Mouse (Mus musculus): ENCODE results near the gene Olfr659. TPM values are rescaled to one million over a fixed set of nuclear protein-coding genes. Genes with fewer than 3 reads are reported as not detected.
A peak's percentile ranks its signal among the peaks of the same experiment; 100 is the strongest.

Gene Olfr659
- total RNA-seq (2021): not detected

DNA sequence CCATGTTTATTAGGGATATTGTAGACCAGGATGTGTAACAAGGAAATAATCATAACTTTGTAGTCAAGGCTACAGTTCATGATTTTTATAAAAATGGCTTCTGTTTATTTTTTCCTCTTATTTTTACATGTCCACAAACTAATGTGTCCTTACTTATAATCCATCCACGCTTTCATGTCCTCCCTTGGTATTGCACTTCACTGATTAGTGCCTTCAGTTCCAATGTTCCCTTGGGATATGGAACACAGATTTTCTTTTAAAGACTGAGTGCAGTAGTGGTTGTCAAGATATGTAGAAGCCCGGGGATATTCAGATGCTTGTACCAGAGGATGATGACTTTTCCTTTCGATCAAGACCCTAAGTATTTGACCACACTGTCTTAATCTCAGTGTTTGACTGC is at the start of gene Olfr659:
Gene Olfr659, plus strand, starts transcription at position 301 of the 400 bp plus-strand sequence.
- no peak for DNase-seq (ENCODE audit: low spot score in 2 of 2)
- intact Hi-C loops (cut with DNase I): no loop called here

DNA sequence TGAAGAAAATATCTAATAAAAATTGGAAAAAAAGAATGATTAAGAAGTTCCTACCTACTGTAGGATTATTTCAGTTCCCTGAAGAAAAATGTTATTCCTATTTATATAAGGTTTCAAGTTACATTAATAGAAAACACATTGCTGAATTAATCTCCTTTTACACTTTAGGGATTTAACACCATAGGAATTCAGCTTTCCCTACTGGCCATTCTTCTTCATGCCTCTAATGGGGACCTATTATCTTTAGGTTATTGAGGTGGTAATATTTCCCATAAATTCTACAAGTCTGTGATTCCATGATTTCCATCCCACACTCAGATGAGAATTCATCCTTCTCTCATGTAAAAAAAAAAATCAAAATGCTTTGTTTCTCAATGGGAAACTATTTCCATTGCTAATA is 42.1 kb upstream of the Olfr659 start, which contains the start of gene Olfr657:
Gene Olfr657, plus strand, starts transcription at position 301 of the 400 bp plus-strand sequence.
- intact Hi-C loops (cut with DNase I): no loop called here

DNA sequence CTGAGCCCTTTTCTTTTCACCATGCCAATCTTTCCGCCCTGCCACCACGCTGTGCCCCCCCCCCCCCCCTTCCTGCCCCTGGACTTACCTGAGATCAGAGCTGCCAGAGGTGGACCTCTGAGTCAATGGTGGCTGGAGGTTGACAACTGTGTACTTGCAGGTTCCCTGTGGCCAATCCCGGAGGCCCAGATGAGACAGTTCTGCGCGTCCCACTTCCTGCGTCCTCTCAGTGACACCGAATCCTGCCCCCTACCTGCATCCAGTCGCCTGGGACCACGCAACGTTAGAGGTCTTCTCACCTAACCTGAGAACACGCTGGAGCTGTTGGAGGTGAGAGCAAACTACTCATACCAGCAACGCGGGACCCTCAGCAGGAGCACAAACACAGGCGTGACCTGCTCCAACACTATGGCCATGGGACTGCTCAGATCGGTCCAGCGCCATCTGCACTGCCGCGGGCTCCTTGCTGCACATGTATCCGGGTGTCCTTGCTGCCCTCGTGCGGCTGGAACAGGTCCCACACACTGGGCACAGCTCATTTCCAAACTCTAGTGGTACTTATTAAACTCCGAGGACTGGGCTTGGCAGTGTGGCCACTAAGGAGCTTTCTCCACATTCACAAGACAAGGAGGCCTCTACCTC is 19.6 kb upstream of the Olfr659 start, which contains the start of gene Olfr658:
Gene Olfr658, minus strand, starts transcription at position 465 of the 642 bp plus-strand sequence.
- intact Hi-C loops (cut with DNase I): no loop called here
- DNase-seq (ENCODE audit: low spot score in 2 of 2): peak; percentile 6 to 9

More for the DNA sequence above, 42.1 kb upstream of the Olfr659 start, which contains the start of gene Olfr657:
- DNase-seq (ENCODE audit: low spot score in 2 of 2): no peak

DNA sequence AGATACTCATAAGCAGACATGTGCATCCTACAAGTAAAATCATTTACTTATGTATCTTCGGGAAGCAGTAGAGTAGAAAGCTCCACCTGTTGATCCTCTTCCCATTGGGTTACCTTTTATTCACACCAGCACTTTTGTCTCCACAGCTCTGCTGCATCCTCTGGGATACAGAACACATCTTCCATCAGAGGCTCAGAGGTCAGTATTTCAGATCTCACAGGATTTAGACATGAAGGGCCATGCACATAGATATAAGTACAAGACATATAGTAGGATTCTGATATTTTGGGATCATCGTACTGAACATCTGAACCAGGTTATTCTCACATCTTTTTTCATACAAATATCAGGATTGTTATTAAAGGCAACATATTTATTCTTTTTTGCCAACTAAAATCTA is 19.6 kb downstream of the Olfr659 start, which contains the start of gene Olfr661:
Gene Olfr661, plus strand, starts transcription at position 301 of the 400 bp plus-strand sequence.
- intact Hi-C loops (cut with DNase I): no loop called here
- no peak for DNase-seq (ENCODE audit: low spot score in 2 of 2)

Other genes with a start within 250 kb of the Olfr659 start
- gene Trim30a, start 201.6 kb upstream of the Olfr659 start, total RNA-seq (2021): 1 to 10 TPM in 1 of 2 experiments, under 1 TPM in 1; 0.82 to 1.3 TPM
- gene Trim30d, start 158.9 kb upstream of the Olfr659 start, total RNA-seq (2021): under 1 TPM in 1 of 2 experiments, not detected in 1; 0.27 TPM
- not detected for gene Olfr651, start 116.6 kb upstream of the Olfr659 start, total RNA-seq (2021)
- not detected for gene Olfr652, start 105.9 kb upstream of the Olfr659 start, total RNA-seq (2021)
- gene Olfr653, start 89.4 kb upstream of the Olfr659 start, total RNA-seq (2021): not detected
- not detected for gene Olfr654, start 79.7 kb upstream of the Olfr659 start, total RNA-seq (2021)
- not detected for gene Olfr655, start 65.0 kb upstream of the Olfr659 start, total RNA-seq (2021)
- gene Olfr656, start 52.8 kb upstream of the Olfr659 start, total RNA-seq (2021): not detected
- not detected for gene Olfr657, start 42.0 kb upstream of the Olfr659 start, total RNA-seq (2021)
- gene Olfr658, start 19.4 kb upstream of the Olfr659 start, total RNA-seq (2021): not detected
- gene Olfr661, start 19.7 kb downstream of the Olfr659 start, total RNA-seq (2021): not detected
- gene Usp17le, start 110.7 kb downstream of the Olfr659 start, total RNA-seq (2021): not detected
- gene Usp17lb, start 175.8 kb downstream of the Olfr659 start, total RNA-seq (2021): not detected
- gene Usp17la, start 190.3 kb downstream of the Olfr659 start, total RNA-seq (2021): not detected
- gene Olfr665, start 211.3 kb downstream of the Olfr659 start, total RNA-seq (2021): not detected
- not detected for gene Olfr666, start 229.2 kb downstream of the Olfr659 start, total RNA-seq (2021)

All from left cerebral cortex, postnatal 25 days (tissue).